Mouse (Mus musculus) midbrain, postnatal 0 days (tissue): ENCODE measurements around the gene Cyp3a13. TPM values are rescaled to one million over a fixed set of nuclear protein-coding genes. Genes with fewer than 3 reads are reported as not detected.
"Not testable (repeated sequence)": the region's sequence is repeated elsewhere in the genome, so short reads cannot be mapped to it uniquely, and the experiment has no call there.

Source experiments
- ATAC-seq: fragments of 200-750 bp; cut with Nextera tagmentation; 2 replicates; pipeline ENCODE4 v1.8.0; 2017; ENCODE audit warnings: moderate number of reproducible peaks, mild to moderate bottlenecking, moderate TSS enrichment, moderate library complexity; ENCODE audit not compliant: low FRiP score
- DNase-seq: peaks from one replicate; pipeline ENCODE4 v3.0.0-alpha.2; 2015; ENCODE audit warnings: low spot score
- H3K27ac ChIP-seq: fragments of 300-500 bp; sonication (generic); 2 replicates; pipeline ENCODE4 v1.5.1; 2014; ENCODE audit warnings: low read depth, mild to moderate bottlenecking, low read length, mixed read lengths
- H3K27me3 ChIP-seq: fragments of 300-500 bp; sonication (generic); 2 replicates; pipeline ENCODE4 v1.6.1; 2014; ENCODE audit warnings: low read length, control low read depth, mixed read lengths; ENCODE audit not compliant: insufficient read depth
- H3K36me3 ChIP-seq: fragments of 300-500 bp; sonication (generic); 2 replicates; pipeline ENCODE4 v1.6.1; 2014; ENCODE audit warnings: low read length, control low read depth, mixed read lengths; ENCODE audit not compliant: insufficient read depth
- H3K4me1 ChIP-seq: fragments of 300-500 bp; sonication (generic); 2 replicates; pipeline ENCODE4 v1.6.1; 2014; ENCODE audit warnings: mild to moderate bottlenecking, control low read depth, antibody characterized with exemption, low read length, mixed read lengths; ENCODE audit not compliant: insufficient read depth
- H3K4me2 ChIP-seq: fragments of 300-500 bp; sonication (generic); 2 replicates; pipeline ENCODE4 v1.6.1; 2014; ENCODE audit warnings: low read depth, mild to moderate bottlenecking, low read length, mixed read lengths; ENCODE audit not compliant: poor library complexity, severe bottlenecking
- H3K4me3 ChIP-seq: fragments of 300-500 bp; sonication (generic); 2 replicates; pipeline ENCODE4 v1.5.1; 2014; ENCODE audit warnings: low read depth, mild to moderate bottlenecking, low read length, moderate library complexity
- H3K9ac ChIP-seq: fragments of 300-500 bp; sonication (generic); replicated peaks from 2 replicates; pipeline ENCODE4 v1.6.1; 2014; ENCODE audit warnings: mild to moderate bottlenecking, low read length, moderate library complexity, mixed read lengths; ENCODE audit not compliant: poor library complexity, severe bottlenecking
- H3K9me3 ChIP-seq: fragments of 300-500 bp; sonication (generic); 2 replicates; pipeline ENCODE4 v1.6.1; 2016; ENCODE audit warnings: low read length, control low read depth
- CTCF ChIP-seq: IDR thresholded peaks from 2 replicates; pipeline ENCODE4 v1.5.1; 2016; ENCODE audit warnings: antibody characterized with exemption, mild to moderate bottlenecking
- WGBS: fragments of 180-500 bp; shearing (Covaris S2); extraction: QIAGEN DNeasy Blood & Tissue Kit; methylation state at CpG from one replicate; pipeline ENCODE4 v1.1.7; 2014; 5-methylcytosine and 5-hydroxymethylcytosine counted together
- polyA plus RNA-seq: library from polyadenylated mRNA; unstranded; fragments of >200 nt; fragmentation: Nextera tagmentation; extraction: Ambion mirVana; gene quantifications from 2 replicates; pipeline ENCODE4 v1.2.1, GENCODE M21; 2015
- total RNA-seq: library from RNA; depleted of rRNA; stranded (reverse); fragments of >200 nt; gene quantifications from 2 replicates; pipeline ENCODE4 v1.2.3, GENCODE M21; 2014

The Cyp3a13 gene
- total and polyA plus RNA-seq, 2 experiments from 2014 or later: not detected

GRCm38 (mm10) chr5:137943133-137943532 lies 21.7 kb upstream of the Cyp3a13 start:
- no peaks in the 10 kb centered on the region for H3K4me1 ChIP-seq
- H3K4me2 ChIP-seq: no peak overlapping the region
- no peak overlapping the region for H3K27ac ChIP-seq
- H3K27me3 ChIP-seq: no peaks in the 10 kb centered on the region
- no peak for TF ChIP-seq CTCF
- no peak overlapping the region for H3K9ac ChIP-seq
- no peaks in the 10 kb centered on the region for H3K9me3 ChIP-seq
- ATAC-seq (no peak), DNase-seq (no peak)
- no peaks in the 10 kb centered on the region for H3K36me3 ChIP-seq
- H3K4me3 ChIP-seq: no peak overlapping the region
- WGBS: 94% methylated on average over 1 of the region's 1 CpGs

GRCm38 (mm10) chr5:137940948-137941347 lies 19.5 kb upstream of the Cyp3a13 start:
- no peak overlapping the region for H3K9ac ChIP-seq
- no peak for TF ChIP-seq CTCF
- no peak overlapping the region for H3K4me2 ChIP-seq
- no peak for DNase-seq
- H3K27me3 ChIP-seq: no peaks in the 10 kb centered on the region
- 82% methylated on average over 4 of the region's 4 CpGs for WGBS
- ATAC-seq: no peak
- H3K27ac ChIP-seq: no peak overlapping the region
- no peaks in the 10 kb centered on the region for H3K9me3 ChIP-seq
- no peaks in the 10 kb centered on the region for H3K36me3 ChIP-seq
- H3K4me1 ChIP-seq: no peaks in the 10 kb centered on the region
- no peak overlapping the region for H3K4me3 ChIP-seq

GRCm38 (mm10) chr5:137937238-137937637 lies 15.8 kb upstream of the Cyp3a13 start:
- Histone ChIP-seq H3K4me2 (no peak overlapping the region), H3K27ac (no peak overlapping the region), H3K9me3 (no peaks in the 10 kb centered on the region), H3K4me1 (no peaks in the 10 kb centered on the region), H3K27me3 (no peaks in the 10 kb centered on the region), H3K36me3 (no peaks in the 10 kb centered on the region), H3K9ac (no peak overlapping the region), H3K4me3 (no peak overlapping the region)
- ATAC-seq: no peak
- no peak for DNase-seq
- 0 out of 2 replicates have a peak, but pooled peaks have one; percentile 6 for TF ChIP-seq CTCF
- WGBS: 69% methylated on average over 4 of the region's 4 CpGs

GRCm38 (mm10) chr5:137936486-137936885 lies 15.1 kb upstream of the Cyp3a13 start:
- Histone ChIP-seq H3K4me1 (no peaks in the 10 kb centered on the region), H3K27me3 (no peaks in the 10 kb centered on the region), H3K4me3 (no peak overlapping the region), H3K4me2 (no peak overlapping the region), H3K27ac (no peak overlapping the region), H3K9me3 (no peaks in the 10 kb centered on the region), H3K9ac (no peak overlapping the region), H3K36me3 (no peaks in the 10 kb centered on the region)
- 92% methylated on average over 2 of the region's 2 CpGs for WGBS
- no peak for DNase-seq
- no peak for TF ChIP-seq CTCF
- ATAC-seq: no peak

- DNase-seq, H3K27ac ChIP-seq, H3K9ac ChIP-seq, H3K4me2 ChIP-seq, H3K4me1 ChIP-seq, H3K9me3 ChIP-seq, H3K36me3 ChIP-seq, H3K4me3 ChIP-seq, H3K27me3 ChIP-seq, ATAC-seq: not testable (repeated sequence)
- 72% methylated on average over 2 of the region's 2 CpGs for WGBS
These were observed 12.5 kb upstream of the Cyp3a13 start for GRCm38 (mm10) chr5:137933934-137934333.

GRCm38 (mm10) chr5:137928439-137928838 lies 7.0 kb upstream of the Cyp3a13 start:
- H3K4me2 ChIP-seq: no peak overlapping the region
- H3K36me3 ChIP-seq: no peaks in the 10 kb centered on the region
- no peak for ATAC-seq
- no peak overlapping the region for H3K9ac ChIP-seq
- H3K27me3 ChIP-seq: no peaks in the 10 kb centered on the region
- H3K4me1 ChIP-seq: no peaks in the 10 kb centered on the region
- no peaks in the 10 kb centered on the region for H3K9me3 ChIP-seq
- no peak for TF ChIP-seq CTCF
- DNase-seq: no peak
- no peak overlapping the region for H3K4me3 ChIP-seq
- H3K27ac ChIP-seq: no peak overlapping the region
- 81% methylated on average over 11 of the region's 11 CpGs for WGBS
